Mouse (Mus musculus) lung, adult 2 months (tissue): ENCODE measurements at regions not wholly inside any gene's neighbourhood (a gene's known extent, or its start where the extent isn't known, plus 50 kb on each side); places are given as distances from the start of the nearest gene placed in this dataset.

Source experiments
- DNase-seq: peaks from one replicate; pipeline ENCODE4 v3.0.0; 2022
- H3K4me1 ChIP-seq: fragments of 200-500 bp; 2 replicates; pipeline ENCODE4 v1.6.1; 2011; ENCODE audit warnings: low read length; ENCODE audit not compliant: control insufficient read depth, insufficient read depth
- H3K4me3 ChIP-seq: fragments of 200-500 bp; replicated peaks from 2 replicates; pipeline ENCODE3; 2011; ENCODE audit warnings: low read depth, mild to moderate bottlenecking, control low read depth, low read length; ENCODE audit errors: extremely low read depth
- CTCF ChIP-seq: fragments of 200-500 bp; IDR thresholded peaks from 2 replicates; pipeline ENCODE4 v1.5.1; 2011; ENCODE audit warnings: mild to moderate bottlenecking, low read length, control low read depth; ENCODE audit not compliant: insufficient read depth
- POLR2A ChIP-seq: fragments of 200-500 bp; IDR thresholded peaks from 2 replicates; pipeline ENCODE4 v1.6.1; 2011; ENCODE audit warnings: low read depth, mild to moderate bottlenecking, control low read depth, low read length, borderline replicate concordance; ENCODE audit errors: extremely low read depth
- WGBS: fragments of 180-500 bp; shearing (Covaris S2); methylation state at CpG from one replicate; pipeline ENCODE4 v1.1.7; 2018; 5-methylcytosine and 5-hydroxymethylcytosine counted together

DNA sequence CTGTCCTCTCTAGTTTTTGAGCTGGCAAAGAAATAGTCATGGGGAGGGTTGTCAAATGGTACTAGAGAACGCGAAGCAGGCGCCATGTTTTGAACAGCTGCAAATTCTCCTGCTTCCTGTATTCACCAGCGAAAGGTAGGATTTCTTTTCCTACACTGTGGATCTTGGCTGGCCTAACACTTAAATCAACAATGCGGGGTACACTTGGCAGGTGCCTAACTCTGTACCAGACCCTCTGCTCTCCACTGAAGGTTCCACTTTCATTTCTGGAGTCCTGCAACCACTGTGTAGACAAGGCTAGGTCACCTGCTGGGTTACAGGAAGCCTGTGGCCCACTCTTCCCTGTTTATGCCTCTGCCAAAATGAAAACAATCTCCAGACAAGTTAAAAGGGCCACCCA, 239.6 kb downstream of the Cxcl12 start:
- Histone ChIP-seq H3K4me3 (no peak overlapping the region), H3K4me1 (no peaks in the 10 kb centered on the region)
- WGBS: 73% methylated on average over 5 of the region's 5 CpGs
- TF ChIP-seq POLR2A (no peak), CTCF (no peak)
- no peak for DNase-seq

GRCm38 (mm10) chr6:117408971-117409783, 240.8 kb downstream of the Cxcl12 start:
- no peak for TF ChIP-seq CTCF
- no peak for TF ChIP-seq POLR2A
- 65% methylated on average over 11 of the region's 11 CpGs for WGBS
- Histone ChIP-seq H3K4me3 (no peak overlapping the region), H3K4me1 (no peaks in the 10 kb centered on the region)
- no peak for DNase-seq

DNA sequence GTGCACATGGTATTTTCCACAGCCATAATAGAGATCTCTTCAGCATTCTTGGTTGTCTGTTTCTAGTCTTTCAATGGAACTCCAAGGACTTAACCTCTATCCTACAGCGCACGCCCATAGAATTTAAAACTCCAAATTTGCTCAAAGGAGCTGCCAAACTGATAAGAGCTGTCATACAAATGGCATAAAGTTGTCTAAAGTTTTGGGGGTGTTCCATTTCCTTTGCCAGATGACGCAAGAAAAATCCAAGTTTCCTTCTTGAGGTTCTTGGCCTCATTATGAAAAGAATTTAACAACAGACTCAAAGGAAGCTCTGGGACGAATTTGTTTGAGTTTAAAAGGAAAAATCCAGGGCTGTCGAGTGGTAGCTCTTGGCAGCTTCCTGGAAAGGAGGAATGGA, 246.6 kb downstream of the Cxcl12 start:
- TF ChIP-seq CTCF: no peak
- no peak for TF ChIP-seq POLR2A
- WGBS: 52% methylated on average over 5 of the region's 5 CpGs
- DNase-seq: no peak
- no peak overlapping the region for H3K4me3 ChIP-seq
- no peaks in the 10 kb centered on the region for H3K4me1 ChIP-seq

GRCm38 (mm10) chr6:117415901-117416300, 247.6 kb downstream of the Cxcl12 start:
- no peak for DNase-seq
- TF ChIP-seq POLR2A (no peak), CTCF (no peak)
- 86% methylated on average over 6 of the region's 6 CpGs for WGBS
- no peak overlapping the region for H3K4me3 ChIP-seq
- no peaks in the 10 kb centered on the region for H3K4me1 ChIP-seq

DNA sequence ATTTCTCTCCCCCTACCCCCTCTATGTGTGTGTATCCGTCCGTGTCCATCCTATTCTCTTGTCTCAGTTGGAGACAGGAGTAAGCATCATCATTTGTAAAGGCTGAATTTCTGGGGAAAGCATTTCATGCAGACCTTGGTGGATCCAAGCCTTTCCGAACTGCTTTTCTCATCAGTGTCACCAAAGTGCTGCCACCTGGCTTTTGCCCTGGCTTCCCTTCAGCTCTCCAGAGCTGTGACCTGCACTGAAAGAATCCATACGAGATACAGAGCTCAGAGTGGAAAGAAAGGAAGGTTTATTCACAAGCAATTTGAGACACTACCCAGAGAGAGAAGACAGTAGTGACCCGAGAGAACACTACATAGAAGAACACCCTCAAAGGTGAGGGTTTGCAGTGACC, 248.1 kb downstream of the Cxcl12 start:
- no peak for TF ChIP-seq CTCF
- TF ChIP-seq POLR2A: no peak
- 78% methylated on average over 5 of the region's 5 CpGs for WGBS
- Histone ChIP-seq H3K4me1 (no peaks in the 10 kb centered on the region), H3K4me3 (no peak overlapping the region)
- DNase-seq: no peak

GRCm38 (mm10) chr6:117422846-117423573, 254.7 kb downstream of the Cxcl12 start:
- DNase-seq: no peak
- 59% methylated on average over 10 of the region's 10 CpGs for WGBS
- no peaks in the 10 kb centered on the region for H3K4me1 ChIP-seq
- no peak overlapping the region for H3K4me3 ChIP-seq
- TF ChIP-seq CTCF: no peak
- no peak for TF ChIP-seq POLR2A

DNA sequence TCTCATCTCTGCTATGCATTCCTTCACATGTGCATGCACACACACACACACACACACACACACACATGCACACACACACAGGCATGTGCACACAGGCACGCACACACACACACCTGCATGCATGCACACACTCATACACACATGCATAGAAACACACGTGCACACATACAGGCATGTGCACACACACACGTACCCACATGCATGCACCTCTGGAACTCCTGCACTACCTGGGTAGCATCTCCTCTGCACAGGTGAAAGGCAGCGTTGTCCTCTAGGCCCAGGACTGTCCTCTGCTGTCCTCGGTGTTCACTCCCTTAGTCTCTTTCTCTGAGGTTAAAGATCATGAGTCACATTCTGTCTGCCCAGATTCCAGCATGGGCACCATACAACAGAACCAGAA, 258.0 kb downstream of the Cxcl12 start:
- TF ChIP-seq CTCF: no peak
- TF ChIP-seq POLR2A: no peak
- peaks cover 1% of the 10 kb centered on the region; the same call in 1 of the 2 replicates for H3K4me1 ChIP-seq
- 97% methylated on average over 5 of the region's 5 CpGs for WGBS
- H3K4me3 ChIP-seq: no peak overlapping the region
- DNase-seq: no peak

- DNase-seq: no peak
- Histone ChIP-seq H3K4me3 (no peak overlapping the region), H3K4me1 (peaks cover 5% of the 10 kb centered on the region)
- TF ChIP-seq CTCF (no peak), POLR2A (no peak)
- WGBS: 27% methylated on average over 12 of the region's 12 CpGs
These were observed 259.2 kb downstream of the Cxcl12 start for GRCm38 (mm10) chr6:117427351-117428142.

GRCm38 (mm10) chr6:117428441-117428840, 260.1 kb downstream of the Cxcl12 start:
- no peak for DNase-seq
- H3K4me3 ChIP-seq: no peak overlapping the region
- WGBS: 89% methylated on average over 11 of the region's 11 CpGs
- TF ChIP-seq CTCF (no peak), POLR2A (no peak)
- peaks cover 5% of the 10 kb centered on the region for H3K4me1 ChIP-seq
